Mouse (Mus musculus) E14TG2a.4 (cell line): ENCODE measurements around the gene Tmbim6.

Source experiments
- CTCF ChIP-seq: conservative IDR thresholded peaks from 2 replicates; pipeline ENCODE4 v1.5.1; 2014; ENCODE audit warnings: low read length
- NANOG ChIP-seq: IDR thresholded peaks from 2 replicates; pipeline ENCODE4 v1.6.1; 2014; ENCODE audit warnings: borderline replicate concordance, low read length, mixed read lengths
- POU5F1 ChIP-seq: IDR thresholded peaks from 2 replicates; pipeline ENCODE4 v1.6.1; 2014; ENCODE audit warnings: low read length, borderline replicate concordance

- TF ChIP-seq CTCF (no peak), POU5F1 (no peak), NANOG (no peak)
These were observed 24.3 kb downstream of the Tmbim6 start for GRCm38 (mm10) chr15:99416957-99417356.
